Comparison of ENCODE assay signal across 8 mouse cellular contexts in the genomic region with DNA sequence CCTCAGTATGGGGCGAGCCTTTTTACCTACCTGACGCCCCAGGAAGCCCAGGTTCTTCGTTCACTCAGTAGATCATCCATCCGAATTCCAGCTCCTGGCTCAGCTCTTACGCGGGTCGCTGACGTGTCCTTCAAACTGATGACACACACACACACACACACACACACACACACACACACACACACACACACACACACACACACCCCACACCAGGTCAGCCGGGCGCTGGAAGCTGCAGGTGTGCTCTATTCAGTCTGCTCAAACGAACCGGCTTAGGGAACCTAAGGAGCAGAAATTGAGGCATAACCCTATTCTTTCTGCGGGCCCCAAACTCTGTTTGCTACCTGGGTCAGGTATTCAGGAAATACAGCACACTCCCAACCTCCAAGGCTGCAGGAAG. TPM values are rescaled to one million over a fixed set of nuclear protein-coding genes. Genes with fewer than 3 reads are reported as not detected.
DNase-seq lines count a peak whose midpoint lies in the region; ATAC-seq and TF ChIP-seq lines count a peak whose summit lies in the region.

No protein-coding gene starts in this region.

- H3K4me1 ChIP-seq in heart, embryonic 14.5 days (ENCODE audit: control insufficient read depth in 2 of 2, insufficient read depth in 2 of 2, low read length in 2 of 2) = peaks cover 20 to 38% of the 10 kb centered on the region in 2 experiments
- H3K4me1 ChIP-seq in MEL (ENCODE audit: control insufficient read depth in 1 of 2, insufficient read depth in 2 of 2, low read length in 2 of 2) = peaks cover 0 to 5% of the 10 kb centered on the region in 2 experiments; a peak in 2 of 4 replicates
- peaks cover 29% of the 10 kb centered on the region for H3K4me1 ChIP-seq in hindbrain, embryonic 10.5 days (replicated peaks)
- H3K4me1 ChIP-seq in midbrain, embryonic 10.5 days = peaks cover 27% of the 10 kb centered on the region

- H3K79me2 ChIP-seq in MEL (ENCODE audit: control insufficient read depth, insufficient read depth, low read length, poor library complexity) = no peaks in the 10 kb centered on the region; the same call in 1 of the 2 replicates

- no peaks in the 10 kb centered on the region for H3K9me3 ChIP-seq in heart, embryonic 14.5 days (ENCODE audit: control insufficient read depth, low read length)
- no peaks in the 10 kb centered on the region for H3K9me3 ChIP-seq in MEL (replicated peaks; ENCODE audit: insufficient read depth, low read length)
- H3K9me3 ChIP-seq in hindbrain, embryonic 10.5 days = no peaks in the 10 kb centered on the region
- no peaks in the 10 kb centered on the region for H3K9me3 ChIP-seq in midbrain, embryonic 10.5 days (replicated peaks)

- H3K36me3 ChIP-seq in heart, embryonic 14.5 days (ENCODE audit: control insufficient read depth, insufficient read depth, low read length) = no peaks in the 10 kb centered on the region
- no peaks in the 10 kb centered on the region for H3K36me3 ChIP-seq in MEL (ENCODE audit: control insufficient read depth in 1 of 2, insufficient read depth in 2 of 2, low read length in 2 of 2)
- H3K36me3 ChIP-seq in hindbrain, embryonic 10.5 days = 0 out of 2 replicates have a peak, but pooled peaks cover 6% of the 10 kb centered on the region
- no peaks in the 10 kb centered on the region for H3K36me3 ChIP-seq in midbrain, embryonic 10.5 days

- no peak for TF ChIP-seq RAD21 in MEL (IDR thresholded peaks at IDR 0.05; ENCODE audit: low read depth, low read length)

- ATAC-seq in heart, embryonic 14.5 days (ENCODE audit: insufficient number of reproducible peaks, insufficient read depth, low FRiP score, low read depth) = no peak

- no peak for TF ChIP-seq POLR2A in MEL (IDR thresholded peaks at IDR 0.05; ENCODE audit: control insufficient read depth in 1 of 2, insufficient read depth in 1 of 2, low read depth in 1 of 2, low read length in 2 of 2, poor library complexity in 1 of 2)

- no peaks in the 10 kb centered on the region; the same call in 1 of the 2 replicates for H3K27me3 ChIP-seq in heart, embryonic 14.5 days (ENCODE audit: control insufficient read depth, insufficient read depth, low read length)
- H3K27me3 ChIP-seq in MEL (ENCODE audit: control insufficient read depth in 1 of 2, insufficient read depth in 2 of 2, low read length in 2 of 2) = peaks cover 2 to 4% of the 10 kb centered on the region in 2 experiments; a peak in 3 of 4 replicates
- peaks cover 53% of the 10 kb centered on the region for H3K27me3 ChIP-seq in hindbrain, embryonic 10.5 days (ENCODE audit: insufficient read depth, poor library complexity, severe bottlenecking)
- H3K27me3 ChIP-seq in midbrain, embryonic 10.5 days (ENCODE audit: low read depth, poor library complexity, severe bottlenecking) = peaks cover 51% of the 10 kb centered on the region

- H3K27ac ChIP-seq in heart, embryonic 14.5 days (replicated peaks in 1 of 2; ENCODE audit: control insufficient read depth in 1 of 2, insufficient read depth in 1 of 2, low read depth in 2 of 2, low read length in 2 of 2) = no peak overlapping the region
- H3K27ac ChIP-seq in MEL (ENCODE audit: control insufficient read depth, low read depth, low read length) = no peak overlapping the region
- H3K27ac ChIP-seq in hindbrain, embryonic 10.5 days = peak overlapping the region; percentile 94
- H3K27ac ChIP-seq in midbrain, embryonic 10.5 days (replicated peaks) = peak overlapping the region; percentile 92; the same call in 1 of the 2 replicates

- no peak for TF ChIP-seq CTCF in MEL (IDR thresholded peaks at IDR 0.05 in 2 of 3, conservative IDR thresholded peaks at IDR 0.05 in 1 of 3; ENCODE audit: control insufficient read depth in 1 of 3, insufficient read depth in 1 of 3, low read depth in 2 of 3, low read length in 3 of 3, poor library complexity in 1 of 3, severe bottlenecking in 1 of 3)

- intact Hi-C loops in left cerebral cortex, postnatal 4 days (cut with DNase I) = no loop called here

- TF ChIP-seq EP300 in MEL (IDR thresholded peaks at IDR 0.05; ENCODE audit: low read depth in 1 of 2, low read length in 2 of 2) = no peak

- WGBS in heart, embryonic 14.5 days = 3% methylated on average over 13 of the region's 13 CpGs
- 2% methylated on average over 13 of the region's 13 CpGs for WGBS in hindbrain, embryonic 10.5 days
- 1% methylated on average over 13 of the region's 13 CpGs for WGBS in midbrain, embryonic 10.5 days

- peak overlapping the region; percentile 82 for H3K9ac ChIP-seq in heart, embryonic 14.5 days (ENCODE audit: low read length)
- peak overlapping the region; percentile 43; the same call in 1 of the 2 replicates for H3K9ac ChIP-seq in MEL (ENCODE audit: control insufficient read depth, low read depth, low read length, poor library complexity, severe bottlenecking)

- DNase-seq in heart, postnatal 4 days = no peak
- DNase-seq in MEL (ENCODE audit: low read depth, low spot score) (no peak), adipocyte (ENCODE audit: low spot score) (no peak)
- no peak for DNase-seq in hindbrain, embryonic 10.5 days (ENCODE audit: low spot score)
- DNase-seq in midbrain, embryonic 10.5 days (ENCODE audit: low spot score) = no peak
- DNase-seq in left cerebral cortex, postnatal 4 days = no peak
- DNase-seq in urinary bladder, postnatal 10 days (ENCODE audit: low spot score) = no peak

- H3K4me2 ChIP-seq in heart, embryonic 14.5 days (ENCODE audit: low read length) = peak overlapping the region; percentile 73

- peak overlapping the region; percentile 67 to 68 for H3K4me3 ChIP-seq in heart, embryonic 14.5 days (ENCODE audit: control insufficient read depth in 1 of 2, insufficient read depth in 1 of 2, low read depth in 1 of 2, low read length in 2 of 2)
- H3K4me3 ChIP-seq in MEL (ENCODE audit: control insufficient read depth in 1 of 2, insufficient read depth in 1 of 2, low read depth in 2 of 2, low read length in 2 of 2) = peak overlapping the region; percentile 63 to 69; a peak in 3 of 4 replicates
- peak overlapping the region; percentile 88 for H3K4me3 ChIP-seq in hindbrain, embryonic 10.5 days
- peak overlapping the region; percentile 87 for H3K4me3 ChIP-seq in midbrain, embryonic 10.5 days

TF ChIP-seq in MEL, 35 proteins besides CTCF, POLR2A, EP300 and RAD21:
- TF ChIP-seq USF1 (IDR thresholded peaks at IDR 0.05; ENCODE audit: low read depth, low read length) (no peak), TBP (IDR thresholded peaks at IDR 0.05; ENCODE audit: low read depth, low read length) (no peak), SIN3A (IDR thresholded peaks at IDR 0.05; ENCODE audit: low read length) (0 out of 2 replicates have a peak, but pooled peaks have one; percentile 16), MAZ (IDR thresholded peaks at IDR 0.05; ENCODE audit: low read depth, low read length) (peak; percentile 6; the same call in 1 of the 2 replicates), GABPA (IDR thresholded peaks at IDR 0.05; ENCODE audit: low read depth, low read length) (no peak), HCFC1 (IDR thresholded peaks at IDR 0.05; ENCODE audit: low read depth, low read length) (no peak)

RNA-seq across cellular contexts. Expression of a gene that starts 0.3 kb away (rescaled TPM):
- 4.4 and 5.6 TPM in 2 replicates for polyA plus RNA-seq in heart, embryonic 14.5 days (2014; fragmentation: Nextera tagmentation; extraction: Ambion mirVana)
- total RNA-seq in heart, postnatal 4 days (2021) = 1 to 10 TPM; 8.4 to 9.6 TPM
- total RNA-seq in MEL (2012; rRNA removed) = 0.88 and 1.5 TPM in 2 replicates
- 1 to 10 TPM in 1 of 2 experiments, not detected in 1; 1.7 TPM for polyA plus RNA-seq in MEL (2012; ENCODE audit: insufficient read depth in 1 of 2, insufficient read length in 2 of 2, low read depth in 1 of 2, low replicate concordance in 2 of 2, missing spikeins in 1 of 2)
- 10.6 and 16.5 TPM in 2 replicates for polyA plus RNA-seq in hindbrain, embryonic 10.5 days (2016; fragmentation: Nextera tagmentation; extraction: Ambion mirVana)
- polyA plus RNA-seq in midbrain, embryonic 10.5 days (2016; fragmentation: Nextera tagmentation; extraction: Ambion mirVana) = 8.4 and 13.4 TPM in 2 replicates
- total RNA-seq in left cerebral cortex, postnatal 4 days (2021) = 100 to 1,000 TPM in 1 of 2 experiments, 10 to 100 TPM in 1; 100.0 to 102 TPM

RNA-seq across cellular contexts. Expression of a gene that starts 43.3 kb away (rescaled TPM):
- polyA plus RNA-seq in heart, embryonic 14.5 days (2014; fragmentation: Nextera tagmentation; extraction: Ambion mirVana) = 7.8 and 8.7 TPM in 2 replicates
- total RNA-seq in heart, postnatal 4 days (2021) = 1 to 10 TPM; 8.2 to 9.4 TPM
- 6.5 and 7.9 TPM in 2 replicates for total RNA-seq in MEL (2012; rRNA removed)
- polyA plus RNA-seq in MEL (2012; ENCODE audit: insufficient read depth in 1 of 2, insufficient read length in 2 of 2, low read depth in 1 of 2, low replicate concordance in 2 of 2, missing spikeins in 1 of 2) = 1 to 10 TPM in 1 of 2 experiments, not detected in 1; 9.7 TPM
- polyA plus RNA-seq in hindbrain, embryonic 10.5 days (2016; fragmentation: Nextera tagmentation; extraction: Ambion mirVana) = 10.5 and 10.8 TPM in 2 replicates
- polyA plus RNA-seq in midbrain, embryonic 10.5 days (2016; fragmentation: Nextera tagmentation; extraction: Ambion mirVana) = 11.6 and 13.6 TPM in 2 replicates
- 10 to 100 TPM; 35.3 to 35.9 TPM for total RNA-seq in left cerebral cortex, postnatal 4 days (2021)

Comparison
In these comparisons a context has a peak if more than half of its experiments do, and no peak if none do; other contexts are left out.
1. H3K27ac ChIP-seq: peak in hindbrain, embryonic 10.5 days (single experiment) and midbrain, embryonic 10.5 days (single experiment); none in heart, embryonic 14.5 days (0 of 2) and MEL (single experiment).
2. Peak in every context shown above with its lines, with median percentiles within 50 percentile points of each other: H3K4me3 ChIP-seq.